Mouse (Mus musculus): Measurements from ENCODE around the gene Gm8660.
"Not testable (repeated sequence)": the region's sequence is repeated elsewhere in the genome, so short reads cannot be mapped to it uniquely, and the experiment has no call there.

DNA sequence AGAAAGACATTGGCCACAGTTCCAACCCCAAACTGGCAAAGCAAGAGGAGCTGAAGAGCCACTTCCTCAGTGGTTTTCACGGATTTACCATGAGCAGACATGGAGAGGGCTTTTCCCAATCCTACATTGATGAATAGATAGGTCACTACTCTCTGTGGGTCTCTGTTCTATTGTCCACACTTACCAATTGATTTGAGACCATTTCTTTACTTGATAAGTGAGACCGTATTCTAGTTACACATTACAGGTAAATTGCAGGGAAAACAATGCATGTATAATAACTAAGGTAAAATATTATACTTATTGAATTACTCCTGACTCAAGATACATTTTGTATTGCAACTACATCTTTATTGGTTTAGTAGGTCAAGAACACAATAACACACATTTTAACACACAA, 41.2 kb downstream of the Gm8660 start, which contains the start of gene Gm4187:
- not testable (repeated sequence) for TF ChIP-seq CTCF (IDR thresholded peaks at IDR 0.05; ENCODE audit: control insufficient read depth, insufficient read depth, insufficient replicate concordance, low read depth, low read length); POLR2A (IDR thresholded peaks at IDR 0.05; ENCODE audit: control insufficient read depth, low read depth, low read length)
